Mouse (Mus musculus) thymus, postnatal 10 days (tissue): ENCODE measurements around the gene Tmem209.

Experiments
- DNase-seq, 2 experiments: peaks; one replicate each; pipeline ENCODE4 v3.0.0; 2021; ENCODE audit warnings: low spot score in 2 of 2

Tmem209 gene

DNA sequence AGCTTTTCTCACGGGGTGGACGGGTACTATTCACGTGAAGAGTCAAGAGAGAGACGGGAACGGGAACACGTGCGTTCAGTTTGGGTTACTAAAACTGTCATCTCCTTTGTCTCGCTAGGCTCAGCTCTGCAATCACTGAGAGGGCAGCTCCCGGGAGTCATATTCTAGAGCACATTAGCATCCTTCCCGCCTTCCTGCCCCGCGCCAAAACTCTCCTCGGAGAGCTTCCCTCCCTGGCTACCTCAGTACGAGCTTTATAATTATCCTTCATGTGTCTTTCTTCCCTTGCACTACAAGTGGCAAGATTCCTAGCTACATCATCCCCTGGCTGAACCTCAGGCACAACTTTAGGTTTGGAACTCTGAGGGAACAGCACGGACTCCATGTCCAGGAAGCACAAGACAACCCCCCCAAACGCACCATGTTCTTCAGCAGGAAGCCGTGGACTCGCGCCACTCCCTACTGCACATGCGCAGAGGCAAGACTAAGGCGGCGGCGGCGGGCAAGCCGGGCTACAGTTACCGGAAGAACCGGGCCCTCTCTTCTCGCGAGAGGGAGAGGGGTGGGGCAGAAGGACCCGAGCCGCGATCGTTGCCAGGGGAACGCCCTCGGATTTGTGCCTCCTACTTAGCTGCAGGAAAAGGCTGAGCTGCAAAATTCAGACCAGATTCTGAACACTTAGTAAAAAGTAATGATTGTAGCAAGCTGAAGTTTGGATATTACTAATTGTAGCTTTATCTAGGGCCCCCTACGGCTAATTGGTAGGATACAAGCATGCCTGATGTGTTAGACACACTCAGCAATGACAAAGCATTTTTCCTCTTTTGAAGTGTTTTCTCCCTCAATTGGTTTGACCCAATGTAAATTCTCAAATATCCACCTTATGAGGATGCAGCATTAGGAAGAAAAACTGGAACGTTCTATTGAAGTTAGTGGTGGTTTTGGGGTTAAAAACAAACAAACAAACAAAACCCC is at the start of gene Tmem209, which contains the start of gene Ssmem1:
Gene Tmem209 (minus strand): TSS at position 519 of the 975 bp plus-strand sequence.
Gene Ssmem1 (plus strand): TSS at position 585 of the 975 bp plus-strand sequence.
- DNase-seq, result peak; percentile 99

DNA sequence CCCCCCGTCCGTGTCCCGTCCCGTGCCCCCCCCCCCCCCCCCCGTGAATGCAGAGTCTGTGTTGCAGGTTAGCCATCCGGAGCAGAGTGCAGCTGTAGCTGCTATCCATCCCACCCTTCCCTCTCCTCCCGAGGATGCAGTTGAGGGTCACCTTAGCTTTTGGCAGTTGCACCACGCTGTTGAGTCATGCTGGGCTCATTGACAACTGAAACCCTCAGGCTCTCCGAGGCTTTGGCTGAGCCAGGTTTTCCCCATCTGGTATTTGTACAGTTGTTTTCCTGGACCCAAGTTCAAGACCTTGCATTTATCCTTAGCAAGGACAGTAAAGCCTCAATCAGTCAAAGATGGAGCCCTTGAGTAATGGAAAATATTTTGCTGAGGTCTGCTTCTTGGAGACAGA is 46.5 kb upstream of the Tmem209 start:
- DNase-seq, result no peak

DNA sequence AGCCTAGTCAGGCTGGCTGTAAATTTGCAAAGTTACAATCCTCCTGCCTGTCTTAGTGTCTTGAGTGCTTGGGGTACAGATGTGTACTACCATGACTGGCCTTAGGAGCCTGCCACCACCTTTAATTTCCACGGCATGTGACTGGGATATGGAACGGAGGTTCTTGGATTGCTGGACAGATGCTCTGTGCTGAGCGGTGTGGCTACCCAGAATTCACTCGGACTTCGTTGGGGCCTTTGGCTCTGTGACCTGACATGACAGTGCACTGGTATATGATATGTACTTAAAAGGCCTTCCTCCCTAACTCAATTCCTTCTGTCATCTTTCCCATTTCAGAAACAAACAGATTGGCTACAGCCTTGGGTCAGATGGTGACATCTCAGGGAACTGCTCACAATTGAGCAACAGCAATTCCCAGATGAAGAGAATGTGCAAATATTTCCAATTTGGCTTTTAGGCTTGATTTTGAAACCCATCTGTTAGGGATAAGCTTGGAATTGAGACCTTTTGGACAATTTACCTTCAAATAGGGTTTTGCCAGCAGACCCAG is 45.1 kb upstream of the Tmem209 start:
- DNase-seq, result no peak

DNA sequence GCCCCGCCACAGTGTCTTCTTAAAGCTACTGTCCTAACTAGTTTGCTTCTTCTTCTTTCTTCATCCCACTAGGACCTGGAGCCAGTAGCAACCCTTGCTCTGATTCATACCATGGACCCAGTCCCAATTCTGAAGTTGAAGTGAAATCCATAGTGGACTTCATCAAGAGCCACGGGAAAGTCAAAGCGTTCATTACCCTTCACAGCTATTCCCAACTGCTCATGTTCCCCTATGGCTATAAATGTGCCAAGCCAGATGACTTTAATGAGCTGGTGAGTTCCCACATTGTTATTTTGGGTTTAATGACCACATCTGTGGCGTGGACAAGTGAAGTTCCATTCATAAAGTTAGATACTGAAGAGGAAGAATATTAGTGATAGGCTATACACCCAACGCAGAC is 44.5 kb upstream of the Tmem209 start:
- DNase-seq, result no peak

DNA sequence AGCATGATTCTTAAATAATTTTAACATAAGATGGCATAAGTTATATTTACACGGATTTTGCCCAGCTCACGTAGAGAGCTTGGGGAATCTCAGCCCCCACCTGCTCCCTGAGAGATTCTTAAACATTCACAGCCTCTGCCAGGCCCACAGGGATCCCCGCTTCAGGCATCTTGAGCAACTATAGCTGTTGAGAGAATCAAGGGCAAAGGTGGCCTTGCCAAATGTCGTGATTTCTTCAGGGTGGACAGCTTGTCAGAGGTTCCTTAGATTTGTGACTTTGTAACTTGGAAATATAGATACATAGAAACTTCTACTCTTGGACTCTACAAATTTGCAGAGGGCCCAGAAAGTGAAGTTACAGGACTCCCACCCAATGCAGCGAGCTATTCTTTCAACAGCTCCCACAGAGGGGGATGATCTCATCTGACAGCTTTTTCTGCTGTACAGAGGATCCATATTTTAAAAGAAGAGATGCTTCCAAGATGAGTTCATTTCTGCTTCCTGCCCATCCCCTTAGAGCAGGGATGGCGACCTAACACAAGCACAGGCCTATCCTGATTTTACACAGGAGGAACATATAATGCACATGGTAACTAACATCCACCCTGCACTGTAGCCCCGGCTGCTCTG is 43.9 kb upstream of the Tmem209 start:
- no peak for DNase-seq

DNA sequence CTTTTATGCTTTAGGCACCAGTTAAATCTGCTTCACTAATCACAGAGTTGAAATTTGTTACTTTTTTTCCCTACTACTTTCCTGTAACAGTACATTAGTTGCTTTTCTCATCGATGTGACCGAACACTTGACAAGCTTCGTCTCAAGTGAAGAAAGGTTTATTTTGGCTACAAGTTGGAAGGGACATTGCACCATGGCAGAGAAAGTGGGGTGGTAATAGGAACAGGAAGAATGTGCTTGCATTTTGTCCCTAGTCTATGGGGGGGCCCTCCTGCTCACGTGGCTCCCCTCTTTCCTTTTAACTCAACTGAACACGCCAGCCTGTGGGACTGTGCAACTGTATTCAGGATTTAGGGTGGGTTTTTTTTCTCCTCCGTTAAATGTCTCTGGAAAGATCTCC is 43.0 kb upstream of the Tmem209 start:
- DNase-seq, result no peak

DNA sequence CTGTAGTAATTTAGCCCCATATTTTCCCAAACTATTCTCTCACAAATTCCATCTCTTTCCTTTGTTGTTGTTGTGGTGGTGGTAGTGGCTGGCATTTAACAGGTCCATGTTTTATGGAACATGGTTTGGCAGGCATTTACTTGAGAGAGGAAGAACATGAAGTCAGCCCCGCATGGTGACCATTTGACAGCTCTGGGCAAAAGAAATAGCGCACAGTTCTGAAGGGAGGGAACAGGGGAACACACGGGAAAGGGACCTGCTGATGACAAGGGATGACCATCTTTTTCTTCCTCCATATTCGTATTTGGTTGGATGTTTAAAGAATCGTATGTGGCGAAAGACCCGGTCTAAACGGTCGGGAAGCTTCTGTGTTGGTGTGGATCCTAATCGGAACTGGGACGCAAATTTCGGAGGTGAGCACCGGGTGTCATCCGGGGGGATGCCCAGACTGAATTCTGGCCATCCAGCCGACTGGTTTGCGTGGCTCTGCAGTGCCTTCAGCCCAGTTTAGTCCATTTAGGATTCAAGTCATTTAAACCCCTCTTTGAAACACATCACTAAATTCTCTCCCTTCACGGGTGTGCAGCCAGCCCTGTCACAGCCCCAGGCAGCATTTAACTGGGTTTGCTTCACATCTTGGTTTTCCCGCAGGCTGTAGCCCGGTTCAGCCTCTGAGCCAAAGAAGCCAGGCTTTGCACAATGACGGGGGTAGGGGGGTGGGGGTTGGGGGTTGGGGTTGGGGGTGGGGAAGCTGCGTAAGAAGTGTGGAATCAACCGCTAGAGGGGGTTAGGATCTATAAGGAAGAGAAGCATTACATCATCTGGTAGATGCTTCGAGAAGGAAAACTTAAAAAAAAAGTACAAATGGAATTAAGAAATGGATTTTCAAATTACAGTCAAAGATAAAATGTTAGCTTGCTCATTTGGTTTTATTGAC is 42.3 kb upstream of the Tmem209 start:
- DNase-seq, result no peak

DNA sequence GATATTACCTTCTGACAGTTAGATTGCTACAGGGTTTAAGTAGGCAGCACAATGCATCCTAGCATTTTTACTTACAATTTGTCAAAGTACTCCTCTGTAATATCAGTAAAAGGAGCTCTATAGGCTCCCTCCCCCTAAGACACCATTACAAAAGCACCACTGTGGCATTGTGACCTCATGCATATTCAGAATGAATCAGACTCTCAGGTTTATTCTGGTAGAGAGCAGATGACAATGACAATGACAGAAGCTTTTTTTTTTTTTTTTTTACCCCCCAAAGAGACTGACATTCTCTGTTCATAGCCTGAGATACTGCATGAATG is 41.6 kb upstream of the Tmem209 start:
- DNase-seq, result no peak

DNA sequence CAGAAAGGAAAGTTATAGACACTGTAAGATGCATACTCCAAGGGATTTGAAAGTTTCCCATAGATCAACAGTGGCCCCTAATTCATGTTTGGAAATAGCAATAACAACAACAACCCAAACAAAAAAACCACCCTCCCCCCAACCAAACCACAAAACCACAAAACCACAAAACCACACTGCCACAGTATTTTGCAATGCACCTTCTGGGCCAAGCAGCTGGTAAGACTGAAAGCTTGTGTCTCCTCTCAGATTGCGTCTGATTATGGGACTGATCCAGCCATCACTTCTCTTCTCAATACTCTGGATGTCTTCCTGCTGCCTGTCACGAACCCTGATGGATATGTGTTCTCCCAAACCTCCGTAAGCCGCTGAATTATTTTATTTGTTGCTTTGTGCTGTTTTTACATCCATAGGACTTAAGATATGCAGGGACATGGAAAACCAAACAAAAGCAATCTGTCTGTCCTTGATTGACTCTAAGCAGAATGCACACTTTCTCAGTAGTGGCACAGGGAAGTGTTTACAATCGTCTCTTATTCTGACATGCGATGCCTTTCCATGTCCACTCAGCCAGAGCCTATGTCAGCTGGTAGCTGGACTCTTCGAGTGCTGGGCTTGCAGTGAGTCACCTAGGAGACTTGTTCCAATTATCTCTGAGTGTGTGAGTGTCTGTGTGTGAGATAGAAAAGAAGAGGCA is 41.1 kb upstream of the Tmem209 start:
- no peak for DNase-seq

DNA sequence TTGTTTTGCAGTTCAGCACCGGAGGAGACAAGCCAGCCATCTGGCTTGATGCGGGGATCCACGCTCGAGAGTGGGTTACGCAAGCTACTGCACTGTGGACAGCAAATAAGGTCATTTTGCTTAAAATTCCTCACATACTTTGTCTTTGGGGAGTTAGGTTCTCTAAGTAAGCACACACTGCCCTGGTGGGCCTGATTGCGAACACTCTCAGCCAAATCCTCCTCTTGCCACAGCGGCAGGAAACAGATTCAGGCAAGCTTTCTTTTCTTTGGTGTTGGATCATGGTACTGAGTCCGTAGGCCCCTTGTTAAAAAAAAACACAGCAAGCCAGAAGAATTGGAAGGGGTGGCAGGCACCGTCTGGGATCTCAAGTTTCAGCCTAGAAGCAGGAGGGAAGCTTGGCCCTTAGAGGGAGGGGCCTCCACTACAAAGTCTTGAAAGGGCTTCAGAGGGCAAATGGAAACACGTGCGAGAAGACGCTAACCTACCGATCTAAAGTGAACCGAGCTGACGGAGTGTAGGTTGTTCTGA is 39.7 kb upstream of the Tmem209 start:
- DNase-seq, result no peak

DNA sequence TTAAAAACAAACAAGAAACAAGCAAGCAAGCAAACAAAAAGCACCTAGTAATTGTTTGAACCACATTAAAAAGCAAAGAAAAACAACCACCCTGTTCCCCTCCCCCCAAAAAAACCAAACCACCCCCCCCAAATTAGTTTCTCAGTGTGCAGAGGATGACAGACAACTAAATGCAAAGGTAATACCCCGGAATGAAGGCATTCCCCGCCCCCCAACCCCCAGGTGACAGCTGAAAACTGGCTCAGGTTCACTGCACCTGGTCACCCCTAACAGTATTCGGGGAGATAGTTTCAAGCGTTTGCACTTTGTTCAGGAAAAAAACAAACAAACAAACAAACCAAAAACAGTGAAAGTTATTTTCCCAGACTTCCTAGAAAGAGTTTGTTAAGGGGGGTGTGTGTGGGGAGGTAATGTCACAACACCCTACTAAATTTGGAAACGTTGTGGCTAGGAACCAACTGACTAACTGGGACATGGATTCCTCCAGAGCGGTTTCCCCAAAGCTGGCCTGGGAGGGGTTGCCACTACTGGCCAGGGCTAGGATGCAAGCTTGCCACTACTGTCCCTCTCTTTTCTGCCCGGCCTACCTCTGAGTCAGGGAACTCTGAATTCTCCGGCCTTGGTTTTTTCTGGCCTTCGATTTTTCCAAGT is 38.2 kb upstream of the Tmem209 start:
- no peak for DNase-seq

DNA sequence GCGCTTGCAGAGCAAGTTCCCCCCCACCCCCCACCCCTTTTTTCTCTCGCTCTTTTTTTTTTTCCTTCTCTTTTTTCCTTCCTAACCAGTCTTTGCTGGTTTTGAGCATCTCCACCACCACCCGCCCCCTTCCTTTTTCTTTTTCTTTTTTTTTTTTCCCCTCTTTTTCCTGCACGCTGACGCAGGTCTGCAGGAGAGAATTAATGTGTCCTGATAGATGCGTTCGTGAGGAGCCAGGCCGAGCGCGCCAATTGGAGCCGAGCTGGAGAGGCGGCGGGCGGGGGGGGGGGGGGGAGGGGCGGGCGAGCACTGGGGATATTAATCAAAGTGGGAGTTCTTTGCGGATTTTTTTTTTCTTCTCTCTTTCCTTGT is 37.7 kb upstream of the Tmem209 start:
- no peak for DNase-seq

DNA sequence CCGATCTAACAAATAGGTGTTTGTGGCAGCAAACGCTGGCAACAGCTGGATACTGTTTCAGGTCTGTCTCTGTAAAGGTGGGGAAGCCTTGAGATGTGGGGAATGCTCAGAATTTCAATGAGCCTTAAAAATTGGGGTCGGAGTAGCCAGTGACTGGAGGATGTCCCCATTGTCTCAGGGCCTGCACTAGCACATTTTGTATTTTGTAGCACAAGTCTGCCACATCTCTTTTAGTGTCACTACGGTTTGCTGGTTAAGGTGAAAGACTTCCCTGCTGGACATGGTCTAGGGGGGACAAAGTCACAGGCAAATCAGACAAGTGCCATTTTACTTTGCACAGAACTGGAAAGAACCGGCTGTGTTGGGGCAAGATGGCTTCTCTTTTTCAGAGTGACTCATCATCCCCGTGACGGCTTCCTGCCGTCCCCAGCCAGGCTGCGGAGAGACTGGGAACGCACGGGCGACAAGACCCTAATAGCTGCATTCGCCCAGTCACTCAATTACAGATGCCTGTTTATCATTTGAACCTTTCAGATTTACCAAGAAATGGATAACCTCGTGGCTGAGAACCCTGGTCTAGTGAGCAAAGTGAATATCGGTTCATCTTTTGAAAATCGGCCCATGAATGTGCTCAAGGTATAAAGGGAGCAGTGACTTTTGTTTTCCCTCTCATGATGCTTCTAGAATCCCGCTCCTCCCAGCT is 37.1 kb upstream of the Tmem209 start:
- peak in 1 of 2 experiments; percentile 6 for DNase-seq

DNA sequence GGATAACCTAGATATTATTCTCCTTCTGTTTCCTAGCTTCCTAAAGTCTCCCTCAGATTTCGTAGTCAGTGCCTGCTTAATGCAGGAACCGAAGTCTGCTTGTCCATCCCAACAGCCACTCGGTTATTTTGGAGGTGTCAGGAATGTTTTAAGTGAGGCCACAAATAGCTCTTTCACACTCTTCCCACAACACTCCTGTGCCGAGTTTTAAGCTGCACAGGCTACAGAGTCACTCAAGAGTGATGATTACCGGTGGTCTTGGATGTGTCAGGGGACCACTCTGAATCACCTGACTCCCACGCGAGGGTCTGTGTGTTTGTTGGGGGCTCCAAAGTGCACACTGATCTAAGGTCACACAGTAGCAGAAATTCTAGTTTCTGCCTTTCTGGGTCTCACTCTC is 36.1 kb upstream of the Tmem209 start:
- DNase-seq, result no peak

DNA sequence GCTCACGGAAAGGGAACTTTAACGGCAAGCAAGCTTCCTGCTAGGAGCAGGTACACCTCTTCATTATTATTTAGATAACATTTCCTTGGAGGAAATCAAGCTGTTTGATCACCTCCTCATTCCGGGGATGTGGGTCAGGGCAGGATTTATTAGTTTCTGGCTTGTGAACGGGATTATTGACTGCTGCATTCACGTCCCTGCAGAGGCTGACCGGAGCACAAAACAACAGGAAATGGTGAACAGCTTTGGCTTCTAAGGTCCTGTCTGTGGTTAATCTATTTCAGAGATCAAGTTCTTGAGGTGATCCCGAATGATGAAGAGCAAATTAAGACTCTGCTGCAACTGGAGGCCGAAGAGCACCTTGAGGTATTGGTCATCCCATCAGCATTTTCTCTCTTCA is 34.3 kb upstream of the Tmem209 start:
- DNase-seq, result no peak

DNA sequence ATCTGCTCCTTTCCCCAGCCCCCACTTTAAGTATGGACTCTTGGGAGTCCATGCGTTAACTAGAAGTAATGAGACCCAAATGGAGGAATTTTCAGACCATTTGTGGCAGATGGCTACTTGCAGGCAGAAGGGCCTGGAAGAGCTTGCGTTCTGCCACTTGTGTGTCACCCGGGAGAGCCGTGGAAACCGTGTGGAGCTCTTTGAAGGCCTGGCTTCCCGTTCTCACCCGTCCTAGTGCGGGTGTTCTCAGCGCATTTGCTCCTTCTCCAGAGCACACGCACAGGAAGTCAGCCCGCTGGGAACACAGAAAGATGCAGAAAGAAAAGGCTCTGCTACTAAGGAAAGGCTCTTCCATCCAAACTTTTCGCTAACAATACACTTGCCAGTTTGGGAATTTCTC is 33.5 kb upstream of the Tmem209 start:
- DNase-seq, result no peak

DNA sequence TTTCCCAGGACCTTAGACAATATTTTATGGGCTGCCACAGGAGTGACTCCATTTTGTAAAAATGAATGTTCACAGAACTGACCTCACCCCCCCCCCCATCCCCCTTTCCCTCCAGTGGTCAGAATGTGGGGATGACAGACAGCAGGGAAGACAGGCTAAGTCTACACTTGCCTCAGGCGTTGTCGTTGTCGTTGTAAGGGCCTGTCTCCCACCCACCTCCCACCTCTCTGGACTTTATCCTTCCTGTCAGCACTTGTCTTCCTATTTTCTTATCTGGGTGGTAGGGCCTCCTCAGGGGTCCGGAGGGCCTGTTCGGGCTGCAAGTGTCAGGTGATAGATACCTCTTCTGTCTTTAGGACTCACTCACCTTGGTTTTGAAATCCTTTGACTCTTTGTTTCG is 32.7 kb upstream of the Tmem209 start:
- no peak for DNase-seq

DNA sequence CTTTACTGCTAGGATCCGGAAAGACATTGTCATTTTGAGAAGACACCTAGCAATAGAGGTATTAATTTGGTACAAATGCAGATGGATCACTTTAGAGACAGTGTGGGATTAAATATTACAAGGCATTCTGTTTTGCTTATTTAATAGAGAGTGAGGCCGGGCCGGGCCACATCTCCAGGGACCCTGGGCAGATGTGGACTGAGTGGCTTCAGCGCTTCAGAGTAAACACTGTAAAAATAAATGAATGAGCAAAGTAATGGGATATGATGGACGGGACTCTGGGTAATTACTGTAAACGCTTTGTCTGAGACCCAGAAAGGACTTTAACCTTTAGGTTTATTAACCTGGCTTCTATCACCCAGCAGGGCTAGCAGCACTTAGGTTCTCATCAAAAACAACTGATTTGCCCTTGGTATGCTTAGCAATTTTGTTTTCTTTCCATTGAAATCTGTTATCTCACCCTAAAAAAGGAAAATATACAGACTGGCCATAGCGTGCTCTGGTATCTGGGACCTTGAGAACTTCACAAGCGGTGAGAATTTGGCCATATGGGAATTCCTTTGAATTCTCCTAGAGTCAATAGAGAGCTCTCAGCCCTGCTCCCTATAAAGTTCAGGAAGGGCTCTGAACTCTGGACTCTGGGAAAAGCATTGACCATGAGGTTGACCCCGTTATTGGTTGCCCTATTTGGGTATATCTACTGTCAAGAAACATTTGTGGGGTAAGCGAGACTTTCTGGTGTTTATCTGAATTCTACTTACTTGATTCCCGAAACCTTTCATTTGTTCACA is 31.6 kb upstream of the Tmem209 start, which contains the start of gene Cpa2:
Gene Cpa2 (plus strand): TSS at position 574 of the 791 bp plus-strand sequence.
- DNase-seq, result no peak

DNA sequence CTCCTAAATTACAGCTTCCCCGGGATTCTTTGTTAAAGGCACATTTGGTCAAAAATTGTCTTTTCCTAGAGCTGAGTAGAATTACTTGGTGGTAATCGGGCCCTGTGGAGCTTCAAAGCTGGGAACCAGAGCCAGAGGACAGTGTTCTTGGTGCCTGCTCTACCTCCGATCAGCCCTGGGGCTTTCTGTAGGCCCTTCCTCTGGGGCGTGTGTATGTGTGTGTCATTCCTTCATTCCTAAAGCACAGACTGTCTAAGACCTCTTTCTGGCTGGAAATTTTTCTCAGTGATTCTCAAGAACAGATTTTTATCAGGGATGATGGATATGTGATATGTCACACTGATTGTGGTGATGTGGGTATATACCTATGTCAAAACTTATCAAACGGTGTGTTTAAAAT is 29.2 kb upstream of the Tmem209 start:
- no peak for DNase-seq
